Mouse (Mus musculus): Measurements from ENCODE around the gene Cd3eap. TPM values are rescaled to one million over a fixed set of nuclear protein-coding genes. Genes with fewer than 3 reads are reported as not detected.

The Cd3eap gene
- polyA plus RNA-seq, 1 experiment from 2014 or later = 18.0 TPM

MicroRNAs encoded within 50 kb of the gene (microRNA counts, 519-probe panel; counts per million panel counts)
- 171 counts per million, percentile 57 among the panel's probes with 10 or more counts for microRNA mmu-miR-343

Small RNAs within 50 kb of the gene (microRNA-seq; reads per million reads assigned to microRNA genes)
- not detected for gene Mir343

Other genes starting within 250 kb of the Cd3eap start
- 1.3 and 1.4 TPM in 2 replicates for gene Gm4969, start 241.1 kb downstream of the Cd3eap start, polyA plus RNA-seq (2014; fragmentation: Nextera tagmentation; extraction: Ambion mirVana)
- 10.1 and 10.6 TPM in 2 replicates for gene Fbxo46, start 239.6 kb downstream of the Cd3eap start, polyA plus RNA-seq (2014; fragmentation: Nextera tagmentation; extraction: Ambion mirVana)
- 12.9 and 13.9 TPM in 2 replicates for gene Qpctl, start 210.2 kb downstream of the Cd3eap start, polyA plus RNA-seq (2014; fragmentation: Nextera tagmentation; extraction: Ambion mirVana)
- gene Snrpd2, start 209.8 kb downstream of the Cd3eap start, polyA plus RNA-seq (2014; fragmentation: Nextera tagmentation; extraction: Ambion mirVana) = 148 and 152 TPM in 2 replicates
- gene Gipr, start 193.4 kb downstream of the Cd3eap start, polyA plus RNA-seq (2014; fragmentation: Nextera tagmentation; extraction: Ambion mirVana) = 0.69 and 0.76 TPM in 2 replicates
- 1.3 and 2.0 TPM in 2 replicates for gene Eml2, start 183.1 kb downstream of the Cd3eap start, polyA plus RNA-seq (2014; fragmentation: Nextera tagmentation; extraction: Ambion mirVana)
- 2.4 and 2.6 TPM in 2 replicates for gene Gpr4, start 146.9 kb downstream of the Cd3eap start, polyA plus RNA-seq (2014; fragmentation: Nextera tagmentation; extraction: Ambion mirVana)
- 43.7 and 45.9 TPM in 2 replicates for gene Opa3, start 131.1 kb downstream of the Cd3eap start, polyA plus RNA-seq (2014; fragmentation: Nextera tagmentation; extraction: Ambion mirVana)
- 54.6 and 57.6 TPM in 2 replicates for gene Vasp, start 87.7 kb downstream of the Cd3eap start, polyA plus RNA-seq (2014; fragmentation: Nextera tagmentation; extraction: Ambion mirVana)
- gene Ppm1n, start 79.4 kb downstream of the Cd3eap start, polyA plus RNA-seq (2014; fragmentation: Nextera tagmentation; extraction: Ambion mirVana) = not detected in 2 replicates
- gene Rtn2, start 76.9 kb downstream of the Cd3eap start, polyA plus RNA-seq (2014; fragmentation: Nextera tagmentation; extraction: Ambion mirVana) = 58.2 and 60.2 TPM in 2 replicates
- gene Fosb, start 49.4 kb downstream of the Cd3eap start, polyA plus RNA-seq (2014; fragmentation: Nextera tagmentation; extraction: Ambion mirVana) = 0.07 TPM in 1 of 2 replicates, not detected in the other
- gene Ercc1, start 14.7 kb downstream of the Cd3eap start, polyA plus RNA-seq (2014; fragmentation: Nextera tagmentation; extraction: Ambion mirVana) = 91.8 and 93.3 TPM in 2 replicates
- gene Ppp1r13l, start 266 bp upstream of the Cd3eap start, polyA plus RNA-seq (2014; fragmentation: Nextera tagmentation; extraction: Ambion mirVana) = 3.4 and 4.7 TPM in 2 replicates
- gene Ercc2, start 22.5 kb upstream of the Cd3eap start, polyA plus RNA-seq (2014; fragmentation: Nextera tagmentation; extraction: Ambion mirVana) = 12.4 and 14.6 TPM in 2 replicates
- gene Klc3, start 44.6 kb upstream of the Cd3eap start, polyA plus RNA-seq (2014; fragmentation: Nextera tagmentation; extraction: Ambion mirVana) = 3.2 and 3.4 TPM in 2 replicates
- gene Ckm, start 45.3 kb upstream of the Cd3eap start, polyA plus RNA-seq (2014; fragmentation: Nextera tagmentation; extraction: Ambion mirVana) = 0.41 and 0.69 TPM in 2 replicates
- gene Mark4, start 99.3 kb upstream of the Cd3eap start, polyA plus RNA-seq (2014; fragmentation: Nextera tagmentation; extraction: Ambion mirVana) = 14.1 and 16.4 TPM in 2 replicates
- 1.2 and 1.6 TPM in 2 replicates for gene Exoc3l2, start 103.8 kb upstream of the Cd3eap start, polyA plus RNA-seq (2014; fragmentation: Nextera tagmentation; extraction: Ambion mirVana)
- gene Bloc1s3, start 148.9 kb upstream of the Cd3eap start, polyA plus RNA-seq (2014; fragmentation: Nextera tagmentation; extraction: Ambion mirVana) = 2.0 and 2.7 TPM in 2 replicates
- 49.3 and 54.0 TPM in 2 replicates for gene Trappc6a, start 148.9 kb upstream of the Cd3eap start, polyA plus RNA-seq (2014; fragmentation: Nextera tagmentation; extraction: Ambion mirVana)
- gene Nkpd1, start 158.4 kb upstream of the Cd3eap start, polyA plus RNA-seq (2014; fragmentation: Nextera tagmentation; extraction: Ambion mirVana) = not detected in 2 replicates
- gene Ppp1r37, start 203.6 kb upstream of the Cd3eap start, polyA plus RNA-seq (2014; fragmentation: Nextera tagmentation; extraction: Ambion mirVana) = 4.5 and 4.7 TPM in 2 replicates
- gene Zfp296, start 217.8 kb upstream of the Cd3eap start, polyA plus RNA-seq (2014; fragmentation: Nextera tagmentation; extraction: Ambion mirVana) = 0.44 and 0.57 TPM in 2 replicates
- 161 and 171 TPM in 2 replicates for gene Gemin7, start 218.1 kb upstream of the Cd3eap start, polyA plus RNA-seq (2014; fragmentation: Nextera tagmentation; extraction: Ambion mirVana)
- gene Clasrp, start 245.0 kb upstream of the Cd3eap start, polyA plus RNA-seq (2014; fragmentation: Nextera tagmentation; extraction: Ambion mirVana) = 48.0 and 53.5 TPM in 2 replicates